Mouse (Mus musculus): ENCODE data around the gene Ddr2. TPM values are rescaled to one million over a fixed set of nuclear protein-coding genes. Genes with fewer than 3 reads are reported as not detected.
A peak's percentile ranks its signal among the peaks of the same experiment; 100 is the strongest.
"Not testable (repeated sequence)": the region's sequence is repeated elsewhere in the genome, so short reads cannot be mapped to it uniquely, and the experiment has no call there.

Ddr2 gene
- polyA plus RNA-seq, 1 experiment from 2014 or later: 9.8 TPM

GRCm38 (mm10) chr1:170006516-170006915 is 104.0 kb downstream of the Ddr2 start:
- Histone ChIP-seq H3K36me3 (ENCODE audit: control insufficient read depth, insufficient read depth, low read length) (no peaks in the 10 kb centered on the region), H3K27me3 (replicated peaks; ENCODE audit: control insufficient read depth, insufficient read depth, low read length) (no peaks in the 10 kb centered on the region), H3K9me3 (ENCODE audit: control insufficient read depth, low read length) (no peaks in the 10 kb centered on the region), H3K27ac (ENCODE audit: low read depth, low read length) (no peak overlapping the region), H3K9ac (ENCODE audit: low read depth, low read length) (no peak overlapping the region), H3K4me2 (no peak overlapping the region), H3K4me1 (replicated peaks; ENCODE audit: control insufficient read depth, insufficient read depth, low read length) (no peaks in the 10 kb centered on the region), H3K4me3 (ENCODE audit: low read depth, low read length) (no peak overlapping the region)
- WGBS: 43% methylated on average over 5 of the region's 5 CpGs
- DNase-seq (ENCODE audit: low spot score) (no peak), ATAC-seq (replicated peaks; ENCODE audit: low FRiP score) (no peak)

GRCm38 (mm10) chr1:170005297-170005696 is 105.3 kb downstream of the Ddr2 start:
- H3K27me3 ChIP-seq (replicated peaks; ENCODE audit: control insufficient read depth, insufficient read depth, low read length): no peaks in the 10 kb centered on the region
- H3K9ac ChIP-seq (ENCODE audit: low read depth, low read length): no peak overlapping the region
- H3K36me3 ChIP-seq (ENCODE audit: control insufficient read depth, insufficient read depth, low read length): no peaks in the 10 kb centered on the region
- ATAC-seq (replicated peaks; ENCODE audit: low FRiP score) (no peak), DNase-seq (ENCODE audit: low spot score) (no peak)
- H3K4me1 ChIP-seq (replicated peaks; ENCODE audit: control insufficient read depth, insufficient read depth, low read length): no peaks in the 10 kb centered on the region
- 70% methylated on average over 3 of the region's 3 CpGs for WGBS
- no peak overlapping the region for H3K27ac ChIP-seq (ENCODE audit: low read depth, low read length)
- H3K9me3 ChIP-seq (ENCODE audit: control insufficient read depth, low read length): no peaks in the 10 kb centered on the region
- no peak overlapping the region for H3K4me3 ChIP-seq (ENCODE audit: low read depth, low read length)
- H3K4me2 ChIP-seq: no peak overlapping the region

GRCm38 (mm10) chr1:169993901-169994300 is 116.7 kb downstream of the Ddr2 start:
- H3K27me3 ChIP-seq (replicated peaks; ENCODE audit: control insufficient read depth, insufficient read depth, low read length); H3K4me2 ChIP-seq; H3K27ac ChIP-seq (ENCODE audit: low read depth, low read length); H3K4me3 ChIP-seq (ENCODE audit: low read depth, low read length); H3K9ac ChIP-seq (ENCODE audit: low read depth, low read length); H3K9me3 ChIP-seq (ENCODE audit: control insufficient read depth, low read length); H3K4me1 ChIP-seq (replicated peaks; ENCODE audit: control insufficient read depth, insufficient read depth, low read length); DNase-seq (ENCODE audit: low spot score); H3K36me3 ChIP-seq (ENCODE audit: control insufficient read depth, insufficient read depth, low read length); ATAC-seq (replicated peaks; ENCODE audit: low FRiP score): not testable (repeated sequence)
- WGBS: 90% methylated on average over 6 of the region's 6 CpGs

GRCm38 (mm10) chr1:169986166-169986565 is 124.4 kb downstream of the Ddr2 start:
- WGBS: 67% methylated on average over 1 of the region's 1 CpGs
- H3K4me2 ChIP-seq: no peak overlapping the region

GRCm38 (mm10) chr1:169977621-169978020 is 132.9 kb downstream of the Ddr2 start:
- no peak for ATAC-seq (replicated peaks; ENCODE audit: low FRiP score)
- no peaks in the 10 kb centered on the region for H3K4me1 ChIP-seq (replicated peaks; ENCODE audit: control insufficient read depth, insufficient read depth, low read length)
- no peaks in the 10 kb centered on the region for H3K36me3 ChIP-seq (ENCODE audit: control insufficient read depth, insufficient read depth, low read length)
- no peak overlapping the region for H3K4me2 ChIP-seq
- H3K9ac ChIP-seq (ENCODE audit: low read depth, low read length): no peak overlapping the region
- H3K9me3 ChIP-seq (ENCODE audit: control insufficient read depth, low read length): no peaks in the 10 kb centered on the region
- no peak overlapping the region for H3K27ac ChIP-seq (ENCODE audit: low read depth, low read length)
- no peak overlapping the region for H3K4me3 ChIP-seq (ENCODE audit: low read depth, low read length)
- H3K27me3 ChIP-seq (replicated peaks; ENCODE audit: control insufficient read depth, insufficient read depth, low read length): no peaks in the 10 kb centered on the region
- WGBS: 81% methylated on average over 4 of the region's 4 CpGs
- no peak for DNase-seq (ENCODE audit: low spot score)

More at GRCm38 (mm10) chr1:169986166-169986565, 124.4 kb downstream of the Ddr2 start:
- ATAC-seq (replicated peaks; ENCODE audit: low FRiP score) (no peak), DNase-seq (ENCODE audit: low spot score) (no peak)
- no peak overlapping the region for H3K4me3 ChIP-seq (ENCODE audit: low read depth, low read length)
- H3K36me3 ChIP-seq (ENCODE audit: control insufficient read depth, insufficient read depth, low read length): no peaks in the 10 kb centered on the region
- H3K27me3 ChIP-seq (replicated peaks; ENCODE audit: control insufficient read depth, insufficient read depth, low read length): no peaks in the 10 kb centered on the region
- H3K9ac ChIP-seq (ENCODE audit: low read depth, low read length): no peak overlapping the region
- no peaks in the 10 kb centered on the region for H3K4me1 ChIP-seq (replicated peaks; ENCODE audit: control insufficient read depth, insufficient read depth, low read length)
- H3K27ac ChIP-seq (ENCODE audit: low read depth, low read length): no peak overlapping the region
- H3K9me3 ChIP-seq (ENCODE audit: control insufficient read depth, low read length): no peaks in the 10 kb centered on the region

- Histone ChIP-seq H3K4me2 (no peak overlapping the region), H3K9ac (ENCODE audit: low read depth, low read length) (no peak overlapping the region), H3K27ac (ENCODE audit: low read depth, low read length) (no peak overlapping the region), H3K4me1 (replicated peaks; ENCODE audit: control insufficient read depth, insufficient read depth, low read length) (peaks cover 10% of the 10 kb centered on the region; the same call in 1 of the 2 replicates), H3K4me3 (ENCODE audit: low read depth, low read length) (no peak overlapping the region), H3K36me3 (ENCODE audit: control insufficient read depth, insufficient read depth, low read length) (no peaks in the 10 kb centered on the region), H3K9me3 (ENCODE audit: control insufficient read depth, low read length) (no peaks in the 10 kb centered on the region), H3K27me3 (replicated peaks; ENCODE audit: control insufficient read depth, insufficient read depth, low read length) (no peaks in the 10 kb centered on the region)
- 67% methylated on average over 2 of the region's 2 CpGs for WGBS
- no peak for DNase-seq (ENCODE audit: low spot score)
- no peak for ATAC-seq (replicated peaks; ENCODE audit: low FRiP score)
These were observed 138.6 kb downstream of the Ddr2 start for GRCm38 (mm10) chr1:169971998-169972397.

- Histone ChIP-seq H3K27ac (ENCODE audit: low read depth, low read length) (no peak overlapping the region), H3K4me3 (ENCODE audit: low read depth, low read length) (no peak overlapping the region), H3K4me1 (replicated peaks; ENCODE audit: control insufficient read depth, insufficient read depth, low read length) (peaks cover 10% of the 10 kb centered on the region; the same call in 1 of the 2 replicates), H3K9me3 (ENCODE audit: control insufficient read depth, low read length) (no peaks in the 10 kb centered on the region), H3K36me3 (ENCODE audit: control insufficient read depth, insufficient read depth, low read length) (no peaks in the 10 kb centered on the region), H3K4me2 (no peak overlapping the region), H3K27me3 (replicated peaks; ENCODE audit: control insufficient read depth, insufficient read depth, low read length) (no peaks in the 10 kb centered on the region), H3K9ac (ENCODE audit: low read depth, low read length) (no peak overlapping the region)
- DNase-seq (ENCODE audit: low spot score) (no peak), ATAC-seq (replicated peaks; ENCODE audit: low FRiP score) (no peak)
- WGBS: 89% methylated on average over 4 of the region's 4 CpGs
These were observed 139.6 kb downstream of the Ddr2 start for GRCm38 (mm10) chr1:169970936-169971335.

- ATAC-seq (replicated peaks; ENCODE audit: low FRiP score): peak; percentile 50
- Histone ChIP-seq H3K4me3 (ENCODE audit: low read depth, low read length) (peak overlapping the region; percentile 73), H3K9me3 (ENCODE audit: control insufficient read depth, low read length) (no peaks in the 10 kb centered on the region), H3K4me2 (peak overlapping the region; percentile 88), H3K36me3 (ENCODE audit: control insufficient read depth, insufficient read depth, low read length) (no peaks in the 10 kb centered on the region; the same call in 1 of the 2 replicates), H3K27me3 (replicated peaks; ENCODE audit: control insufficient read depth, insufficient read depth, low read length) (no peaks in the 10 kb centered on the region), H3K27ac (ENCODE audit: low read depth, low read length) (peak overlapping the region; percentile 45; the same call in 1 of the 2 replicates), H3K4me1 (replicated peaks; ENCODE audit: control insufficient read depth, insufficient read depth, low read length) (peaks cover 10% of the 10 kb centered on the region; the same call in 1 of the 2 replicates), H3K9ac (ENCODE audit: low read depth, low read length) (peak overlapping the region; percentile 60)
- no peak for DNase-seq (ENCODE audit: low spot score)
- WGBS: under 1% methylated on average over 8 of the region's 9 CpGs
These were observed 141.1 kb downstream of the Ddr2 start for GRCm38 (mm10) chr1:169969516-169969886.

GRCm38 (mm10) chr1:169968792-169969515 is 141.6 kb downstream of the Ddr2 start, which contains the start of gene Hsd17b7:
TSS of gene Hsd17b7 (minus strand) at chr1:169969241.
- peak within 1 kb of the TSS; percentile 73 for H3K4me3 ChIP-seq (ENCODE audit: low read depth, low read length)
- no peaks in the 10 kb centered on the region for H3K27me3 ChIP-seq (replicated peaks; ENCODE audit: control insufficient read depth, insufficient read depth, low read length)
- peak within 1 kb of the TSS; percentile 88 for H3K4me2 ChIP-seq
- peak within 1 kb of the TSS; percentile 52; the same call in 1 of the 2 replicates for H3K27ac ChIP-seq (ENCODE audit: low read depth, low read length)
- WGBS: 1% methylated on average over 48 of the region's 48 CpGs
- peaks cover 10% of the 10 kb centered on the region; the same call in 1 of the 2 replicates for H3K4me1 ChIP-seq (replicated peaks; ENCODE audit: control insufficient read depth, insufficient read depth, low read length)
- DNase-seq (ENCODE audit: low spot score): peak; percentile 97
- H3K9ac ChIP-seq (ENCODE audit: low read depth, low read length): peak within 1 kb of the TSS; percentile 62
- H3K36me3 ChIP-seq (ENCODE audit: control insufficient read depth, insufficient read depth, low read length): no peaks in the 10 kb centered on the region; the same call in 1 of the 2 replicates
- ATAC-seq (replicated peaks; ENCODE audit: low FRiP score): peak; percentile 100
- no peaks in the 10 kb centered on the region for H3K9me3 ChIP-seq (ENCODE audit: control insufficient read depth, low read length)

All from liver, embryonic 11.5 days (tissue).